Mouse (Mus musculus): Measurements from ENCODE around the gene Ccdc82. TPM values are rescaled to one million over a fixed set of nuclear protein-coding genes. Genes with fewer than 3 reads are reported as not detected.

The Ccdc82 gene
- polyA plus RNA-seq, 1 experiment from 2014 or later, result 5.2 TPM

DNA sequence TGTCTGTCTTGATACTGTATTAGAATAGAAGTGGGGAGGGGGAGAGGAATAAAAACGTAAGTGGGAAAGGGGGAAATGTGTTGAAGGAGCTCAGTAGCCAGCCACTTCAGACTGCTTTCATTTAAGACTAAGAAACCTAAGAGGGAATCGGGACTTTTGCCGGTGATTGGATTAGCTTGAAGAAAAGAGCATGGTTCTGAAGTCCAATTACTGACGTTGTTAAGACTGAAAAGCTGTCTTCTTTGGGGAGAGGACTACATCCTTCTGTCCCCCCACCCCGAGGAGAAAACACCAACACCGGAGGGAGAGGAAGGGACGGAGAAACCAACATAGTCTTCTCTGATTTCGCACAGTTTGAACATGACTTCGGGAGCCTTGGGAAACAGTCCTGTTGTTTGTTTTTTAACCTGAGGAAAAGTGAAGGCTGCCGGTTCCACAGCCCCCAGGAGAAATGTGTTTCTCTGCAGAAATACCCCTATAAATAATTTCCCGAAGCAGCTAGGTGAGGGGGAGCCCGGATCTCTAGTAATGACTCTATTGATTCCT, 50.4 kb downstream of the Ccdc82 start:
- Histone ChIP-seq H3K9ac (ENCODE audit: low read depth, low read length) (peak overlapping the region; percentile 60), H3K36me3 (ENCODE audit: control insufficient read depth, insufficient read depth) (no peaks in the 10 kb centered on the region), H3K4me1 (replicated peaks; ENCODE audit: control insufficient read depth, insufficient read depth, low read length) (no peaks in the 10 kb centered on the region; the same call in 1 of the 2 replicates), H3K4me3 (ENCODE audit: low read depth, low read length) (peak overlapping the region; percentile 57), H3K9me3 (ENCODE audit: control insufficient read depth) (no peaks in the 10 kb centered on the region), H3K27me3 (replicated peaks; ENCODE audit: control insufficient read depth, insufficient read depth, low read length) (no peaks in the 10 kb centered on the region), H3K4me2 (replicated peaks; ENCODE audit: low read depth) (peak overlapping the region; percentile 67), H3K27ac (ENCODE audit: low read depth, low read length) (no peak overlapping the region; the same call in 1 of the 2 replicates)
- ATAC-seq, result no peak
- no peak for TF ChIP-seq CTCF (IDR thresholded peaks at IDR 0.05; ENCODE audit: low read depth)
- WGBS, result under 1% methylated on average over 12 of the region's 12 CpGs

DNA sequence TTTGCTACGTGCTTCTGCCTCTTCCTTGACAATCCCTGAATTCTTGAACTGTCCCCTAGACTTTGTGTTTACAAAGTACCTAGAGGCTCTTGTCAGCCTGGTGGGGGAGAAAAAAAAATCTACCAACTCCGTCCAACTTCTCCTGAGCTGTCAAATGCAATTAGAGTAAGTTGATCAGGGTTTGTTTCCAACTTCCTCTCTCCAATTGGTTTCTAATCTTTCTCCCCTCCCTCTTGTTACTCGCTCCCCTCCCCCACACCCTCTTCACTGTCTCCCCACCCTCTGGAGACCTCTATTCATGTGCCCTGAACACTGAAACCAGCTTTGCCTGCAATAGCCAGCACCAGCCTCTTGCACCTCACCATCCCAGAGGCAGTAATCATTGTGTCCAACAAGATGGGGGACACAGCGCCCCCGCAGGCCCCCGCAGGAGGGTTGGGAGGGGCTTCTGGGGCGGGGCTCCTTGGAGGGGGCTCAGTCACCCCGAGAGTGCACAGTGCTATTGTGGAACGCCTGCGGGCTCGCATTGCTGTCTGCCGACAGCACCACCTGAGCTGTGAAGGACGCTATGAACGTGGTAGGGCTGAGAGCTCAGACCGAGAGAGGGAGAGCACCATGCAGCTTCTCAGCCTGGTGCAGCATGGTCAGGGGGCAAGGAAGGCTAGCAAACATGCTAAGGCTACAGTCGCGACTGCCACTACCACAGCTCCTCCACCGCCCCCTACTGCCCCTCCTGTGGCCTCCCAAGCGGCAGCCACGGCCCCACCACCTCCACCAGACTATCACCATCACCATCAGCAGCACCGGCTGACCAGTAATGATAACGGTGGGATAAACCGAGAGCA, 51.1 kb downstream of the Ccdc82 start, which contains the start of gene Maml2:
TSS of gene Maml2 (plus strand) at position 290 of the 845 bp plus-strand sequence.
- peak; percentile 48; the same call in 1 of the 2 replicates for ATAC-seq
- H3K4me1 ChIP-seq (replicated peaks; ENCODE audit: control insufficient read depth, insufficient read depth, low read length), result no peaks in the 10 kb centered on the region; the same call in 1 of the 2 replicates
- H3K9me3 ChIP-seq (ENCODE audit: control insufficient read depth), result no peaks in the 10 kb centered on the region
- H3K4me3 ChIP-seq (ENCODE audit: low read depth, low read length), result peak within 1 kb of the TSS; percentile 57
- H3K4me2 ChIP-seq (replicated peaks; ENCODE audit: low read depth), result peak within 1 kb of the TSS; percentile 67
- H3K27me3 ChIP-seq (replicated peaks; ENCODE audit: control insufficient read depth, insufficient read depth, low read length), result no peaks in the 10 kb centered on the region
- WGBS, result 1% methylated on average over 23 of the region's 23 CpGs
- peak within 1 kb of the TSS; percentile 60 for H3K9ac ChIP-seq (ENCODE audit: low read depth, low read length)
- no peaks in the 10 kb centered on the region for H3K36me3 ChIP-seq (ENCODE audit: control insufficient read depth, insufficient read depth)
- H3K27ac ChIP-seq (ENCODE audit: low read depth, low read length), result no peak within 1 kb of the TSS; the same call in 1 of the 2 replicates
- peak; percentile 41 for TF ChIP-seq CTCF (IDR thresholded peaks at IDR 0.05; ENCODE audit: low read depth)

DNA sequence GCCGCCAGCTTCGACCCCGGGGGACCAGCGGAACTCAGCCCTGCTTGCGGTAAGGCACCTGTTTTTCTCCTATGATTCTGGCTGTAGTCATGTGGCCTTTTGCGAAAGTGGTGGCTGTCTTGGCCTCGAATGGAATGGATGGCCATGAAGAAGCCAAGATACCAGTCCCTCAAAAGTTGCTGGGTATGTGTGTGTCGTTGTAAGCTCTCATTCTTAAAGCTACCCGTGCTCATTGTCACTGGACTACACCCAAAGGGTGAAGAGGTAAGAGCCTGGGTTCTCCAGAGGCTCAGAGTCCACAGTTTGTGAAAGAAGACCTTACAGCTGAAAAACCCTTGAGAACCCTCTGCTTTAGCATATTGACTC, 51.7 kb downstream of the Ccdc82 start:
- peak overlapping the region; percentile 60; the same call in 1 of the 2 replicates for H3K9ac ChIP-seq (ENCODE audit: low read depth, low read length)
- no peaks in the 10 kb centered on the region for H3K27me3 ChIP-seq (replicated peaks; ENCODE audit: control insufficient read depth, insufficient read depth, low read length)
- peak overlapping the region; percentile 67 for H3K4me2 ChIP-seq (replicated peaks; ENCODE audit: low read depth)
- no peaks in the 10 kb centered on the region; the same call in 1 of the 2 replicates for H3K4me1 ChIP-seq (replicated peaks; ENCODE audit: control insufficient read depth, insufficient read depth, low read length)
- H3K27ac ChIP-seq (ENCODE audit: low read depth, low read length), result no peak overlapping the region
- WGBS, result 32% methylated on average over 9 of the region's 9 CpGs
- no peaks in the 10 kb centered on the region for H3K9me3 ChIP-seq (ENCODE audit: control insufficient read depth)
- no peak for ATAC-seq
- peak overlapping the region; percentile 57 for H3K4me3 ChIP-seq (ENCODE audit: low read depth, low read length)
- H3K36me3 ChIP-seq (ENCODE audit: control insufficient read depth, insufficient read depth), result no peaks in the 10 kb centered on the region
- no peak for TF ChIP-seq CTCF (IDR thresholded peaks at IDR 0.05; ENCODE audit: low read depth)

DNA sequence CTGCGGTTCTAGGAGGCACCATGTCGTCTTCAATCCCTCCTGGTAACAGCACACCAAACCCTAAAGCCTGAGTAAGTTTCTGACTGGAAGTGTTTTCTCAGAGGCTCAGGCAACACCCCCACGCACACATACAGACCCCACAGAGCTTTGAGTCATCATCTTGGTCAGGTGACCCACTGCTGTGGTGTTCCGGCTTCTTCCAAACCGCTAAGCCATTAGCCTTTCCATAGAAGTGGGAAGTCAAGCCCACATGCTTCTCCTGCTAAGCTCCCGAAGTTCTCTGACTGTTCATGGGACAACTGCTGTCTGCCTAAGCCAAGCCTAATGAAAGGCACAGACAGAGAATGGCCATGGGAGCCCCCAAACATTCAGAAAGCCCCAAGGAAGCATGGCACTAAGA, 52.4 kb downstream of the Ccdc82 start:
- H3K4me2 ChIP-seq (replicated peaks; ENCODE audit: low read depth), result peak overlapping the region; percentile 67
- no peaks in the 10 kb centered on the region for H3K27me3 ChIP-seq (replicated peaks; ENCODE audit: control insufficient read depth, insufficient read depth, low read length)
- 85% methylated on average over 6 of the region's 6 CpGs for WGBS
- H3K36me3 ChIP-seq (ENCODE audit: control insufficient read depth, insufficient read depth), result no peaks in the 10 kb centered on the region
- ATAC-seq, result no peak
- H3K4me1 ChIP-seq (replicated peaks; ENCODE audit: control insufficient read depth, insufficient read depth, low read length), result peaks cover 3% of the 10 kb centered on the region; the same call in 1 of the 2 replicates
- no peak for TF ChIP-seq CTCF (IDR thresholded peaks at IDR 0.05; ENCODE audit: low read depth)
- no peak overlapping the region for H3K27ac ChIP-seq (ENCODE audit: low read depth, low read length)
- no peak overlapping the region for H3K9ac ChIP-seq (ENCODE audit: low read depth, low read length)
- no peak overlapping the region for H3K4me3 ChIP-seq (ENCODE audit: low read depth, low read length)
- no peaks in the 10 kb centered on the region for H3K9me3 ChIP-seq (ENCODE audit: control insufficient read depth)

DNA sequence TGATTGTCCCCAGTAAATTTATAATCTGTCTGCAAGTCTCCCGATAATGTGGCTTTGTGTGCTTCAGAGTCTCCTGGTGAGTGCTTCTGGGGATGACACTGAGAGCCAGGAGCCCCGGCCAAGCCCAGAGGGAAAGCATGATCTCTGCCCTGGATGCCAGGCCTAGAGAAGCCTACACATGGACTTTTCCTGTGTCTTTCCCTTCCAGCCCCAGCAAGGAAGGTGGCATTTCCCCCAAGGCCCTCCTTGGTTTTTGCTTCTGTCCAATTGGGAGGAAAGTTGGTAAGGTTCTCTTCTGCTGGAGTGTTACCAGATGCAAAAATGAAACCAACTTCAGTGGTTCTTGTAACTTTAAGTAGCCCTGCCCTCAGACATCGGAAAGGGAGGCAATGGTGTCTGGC, 53.3 kb downstream of the Ccdc82 start:
- no peak overlapping the region for H3K27ac ChIP-seq (ENCODE audit: low read depth, low read length)
- ATAC-seq, result no peak
- no peak overlapping the region for H3K9ac ChIP-seq (ENCODE audit: low read depth, low read length)
- no peak for TF ChIP-seq CTCF (IDR thresholded peaks at IDR 0.05; ENCODE audit: low read depth)
- no peaks in the 10 kb centered on the region for H3K36me3 ChIP-seq (ENCODE audit: control insufficient read depth, insufficient read depth)
- H3K4me2 ChIP-seq (replicated peaks; ENCODE audit: low read depth), result peak overlapping the region; percentile 67
- no peaks in the 10 kb centered on the region for H3K27me3 ChIP-seq (replicated peaks; ENCODE audit: control insufficient read depth, insufficient read depth, low read length)
- no peak overlapping the region for H3K4me3 ChIP-seq (ENCODE audit: low read depth, low read length)
- H3K9me3 ChIP-seq (ENCODE audit: control insufficient read depth), result no peaks in the 10 kb centered on the region
- H3K4me1 ChIP-seq (replicated peaks; ENCODE audit: control insufficient read depth, insufficient read depth, low read length), result peaks cover 4% of the 10 kb centered on the region; the same call in 1 of the 2 replicates
- WGBS, result 65% methylated on average over 3 of the region's 3 CpGs
